Mouse (Mus musculus) CH12.LX (cell line): ENCODE results near the gene Tank.

Experiments used
- CHD2 ChIP-seq: IDR thresholded peaks from 2 replicates; pipeline ENCODE4 v1.6.1; 2011; ENCODE audit warnings: low read length, improper control_type of control experiment
- CTCF ChIP-seq, 2 experiments: IDR thresholded peaks in 1 of 2; conservative IDR thresholded peaks in 1 of 2; 2 replicates each; pipeline ENCODE4 v1.5.1; 2011 to 2012; ENCODE audit warnings: low read depth in 2 of 2, low read length in 2 of 2, improper control_type of control experiment in 1 of 2, inconsistent platforms in 1 of 2, mild to moderate bottlenecking in 1 of 2, moderate library complexity in 1 of 2
- EP300 ChIP-seq: IDR thresholded peaks from 2 replicates; pipeline ENCODE4 v1.6.1; 2011; ENCODE audit warnings: low read length, improper control_type of control experiment
- MAFK ChIP-seq: IDR thresholded peaks from 2 replicates; pipeline ENCODE4 v1.6.1; 2011; ENCODE audit warnings: low read length, improper control_type of control experiment; ENCODE audit not compliant: insufficient replicate concordance
- MAZ ChIP-seq: IDR thresholded peaks from 2 replicates; pipeline ENCODE4 v1.6.1; 2012; ENCODE audit warnings: low read depth, mild to moderate bottlenecking, inconsistent platforms, low read length, improper control_type of control experiment, moderate library complexity
- NELFE ChIP-seq: IDR thresholded peaks from 2 replicates; pipeline ENCODE4 v1.6.1; 2011; ENCODE audit warnings: low read depth, low read length, improper control_type of control experiment
- POLR2A ChIP-seq: IDR thresholded peaks from 2 replicates; pipeline ENCODE4 v1.6.1; 2011; ENCODE audit warnings: low read depth, mild to moderate bottlenecking, improper control_type of control experiment, low read length
- SIN3A ChIP-seq: IDR thresholded peaks from 2 replicates; pipeline ENCODE4 v1.6.1; 2012; ENCODE audit warnings: low read length, improper control_type of control experiment, inconsistent platforms
- TCF12 ChIP-seq: IDR thresholded peaks from 2 replicates; pipeline ENCODE4 v1.6.1; 2014; ENCODE audit warnings: low read depth, mild to moderate bottlenecking, inconsistent platforms, low read length, improper control_type of control experiment
- USF1 ChIP-seq: IDR thresholded peaks from 2 replicates; pipeline ENCODE4 v1.6.1; 2014; ENCODE audit warnings: low read depth, mild to moderate bottlenecking, inconsistent platforms, low read length, improper control_type of control experiment
- ZC3H11A ChIP-seq: IDR thresholded peaks from 2 replicates; pipeline ENCODE4 v1.6.1; 2012; ENCODE audit warnings: low read depth, mild to moderate bottlenecking, inconsistent platforms, low read length, improper control_type of control experiment
- ZKSCAN1 ChIP-seq: IDR thresholded peaks from 2 replicates; pipeline ENCODE4 v1.6.1; 2012; ENCODE audit warnings: low read depth, inconsistent platforms, low read length, improper control_type of control experiment, borderline replicate concordance
- ZNF384 ChIP-seq: IDR thresholded peaks from 2 replicates; pipeline ENCODE4 v1.6.1; 2012; ENCODE audit warnings: low read depth, low read length, improper control_type of control experiment, inconsistent platforms

DNA sequence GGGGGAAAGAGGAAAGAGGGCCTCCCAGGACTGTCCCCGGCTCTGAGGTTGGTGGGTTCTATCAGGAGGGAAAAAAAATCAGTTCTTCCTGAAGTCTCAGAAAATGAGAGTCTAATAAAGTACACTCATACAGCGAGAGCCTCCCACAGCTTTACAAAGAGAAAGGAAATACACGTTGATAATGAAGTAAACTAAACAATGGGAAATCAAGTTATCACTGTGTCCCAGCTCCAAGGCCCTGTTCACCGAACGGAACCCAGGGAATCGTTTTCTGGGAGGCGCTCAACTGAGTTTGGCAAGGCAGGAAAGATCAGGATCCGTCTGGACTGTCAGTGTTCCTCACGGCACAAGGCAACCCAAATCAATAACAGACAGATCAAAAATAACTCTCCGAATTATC lies 84.4 kb downstream of the Tank start:
- TF ChIP-seq CTCF (conservative IDR thresholded peaks at IDR 0.05 in 1 of 2, IDR thresholded peaks at IDR 0.05 in 1 of 2; ENCODE audit: low read depth in 2 of 2, low read length in 2 of 2) (no peak), TCF12 (no peak), MAZ (no peak), USF1 (no peak), SIN3A (no peak), NELFE (no peak), ZKSCAN1 (no peak), POLR2A (no peak), ZC3H11A (no peak), CHD2 (no peak), EP300 (no peak), MAFK (no peak), ZNF384 (no peak)
